Mouse (Mus musculus) liver, embryonic 14.5 days (tissue): ENCODE data around the gene Ntn4.

Experiments
- CTCF ChIP-seq: IDR thresholded peaks from 2 replicates; pipeline ENCODE4 v1.5.1; 2016; ENCODE audit warnings: antibody characterized with exemption, low read depth, control low read depth
- EP300 ChIP-seq: IDR thresholded peaks from 2 replicates; pipeline ENCODE4 v1.6.1; 2016; ENCODE audit warnings: antibody characterized with exemption, low read depth

DNA sequence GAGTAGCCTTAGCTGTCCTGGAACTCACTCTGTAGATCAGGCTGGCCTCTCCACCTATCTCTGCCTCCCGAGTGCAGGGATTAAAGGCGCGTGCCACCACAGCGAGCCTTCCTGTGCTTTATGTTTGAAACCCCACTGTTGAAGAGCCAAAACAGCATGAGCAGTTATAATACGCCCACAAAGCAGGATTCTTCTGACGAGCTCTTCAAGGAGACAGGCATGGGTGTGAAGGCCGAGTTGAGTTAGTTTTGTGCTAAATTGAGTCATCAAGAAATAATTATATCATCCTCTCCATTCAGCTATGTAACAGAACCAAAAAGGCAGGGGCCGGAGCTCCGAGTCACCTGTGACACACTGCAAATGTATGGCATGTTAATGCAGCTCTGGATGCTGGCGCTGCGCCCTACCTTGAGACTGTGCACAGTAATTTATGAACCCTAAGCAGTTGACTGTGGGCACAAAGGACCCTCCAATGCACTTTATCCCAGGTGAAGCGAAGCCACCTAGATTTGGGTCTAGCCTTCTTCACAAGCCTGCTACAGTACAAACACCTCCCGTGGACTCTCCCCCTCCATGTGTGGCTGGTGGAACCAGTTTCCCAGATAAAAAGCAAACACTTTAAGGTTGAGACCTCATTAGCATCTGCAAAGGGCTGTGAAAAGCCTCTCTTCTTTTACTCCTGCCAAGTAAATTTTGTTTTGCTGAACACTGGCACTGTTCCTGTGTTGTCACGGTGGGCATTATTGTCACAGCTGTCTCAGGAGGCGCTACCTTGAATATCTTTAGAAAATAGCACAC, 142.9 kb downstream of the Ntn4 start:
- no peak for TF ChIP-seq EP300
- TF ChIP-seq CTCF = no peak
